Mouse (Mus musculus) heart, postnatal 0 days (tissue): Measurements from ENCODE around the gene Chrm4.

Experiments used
- CTCF ChIP-seq: IDR thresholded peaks from 2 replicates; pipeline ENCODE4 v1.5.1; 2016; ENCODE audit warnings: antibody characterized with exemption, control low read depth, low read depth
- EP300 ChIP-seq: IDR thresholded peaks from 2 replicates; pipeline ENCODE4 v1.6.1; 2016; ENCODE audit warnings: antibody characterized with exemption, low read depth

DNA sequence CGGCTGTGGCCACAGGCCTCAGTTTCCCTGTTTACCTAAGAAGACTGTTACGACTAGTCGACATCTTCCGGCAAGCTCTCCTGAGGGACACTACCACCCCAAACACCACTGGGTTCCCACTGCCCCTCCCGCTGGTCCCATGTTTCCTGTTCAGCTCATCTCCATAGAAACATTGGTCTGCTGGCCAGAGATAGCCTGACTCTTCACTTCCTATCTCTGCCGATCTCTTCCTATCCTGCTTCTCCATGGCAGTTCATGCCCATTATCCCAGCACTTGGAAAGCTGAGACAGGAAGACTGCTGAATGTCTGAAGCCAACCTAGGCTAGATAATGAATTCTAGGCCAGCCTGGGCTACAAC lies 21.1 kb downstream of the Chrm4 start:
- no peak for TF ChIP-seq CTCF
- no peak for TF ChIP-seq EP300
